Mouse (Mus musculus) thymus, postnatal 36 days (tissue): ENCODE measurements around the gene Dek.

Experiments
- DNase-seq, 2 experiments: peaks; one replicate each; pipeline ENCODE4 v3.0.0; 2022; ENCODE audit warnings: mixed read lengths in 2 of 2

Gene Dek

DNA sequence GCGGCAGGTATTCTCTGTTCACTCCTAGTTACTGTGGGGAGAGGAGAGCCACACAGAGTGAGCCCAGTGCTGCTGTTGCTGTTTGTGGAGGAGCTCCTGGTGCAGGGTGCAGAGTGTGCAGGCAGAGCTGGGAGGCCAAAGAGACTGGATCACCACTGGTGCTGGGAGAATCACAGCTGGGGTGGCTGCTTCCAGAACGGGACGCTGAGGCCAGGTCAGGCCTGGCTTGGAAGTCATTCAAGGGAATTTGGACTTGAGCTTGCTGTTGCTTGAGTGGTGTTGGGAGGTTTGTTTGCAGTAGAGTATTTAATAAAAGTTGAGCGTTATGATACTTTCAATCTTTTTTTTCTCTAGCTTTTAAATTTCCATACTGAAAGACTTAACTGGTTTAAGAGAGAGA lies 58.0 kb downstream of the Dek start:
- no peak for DNase-seq

GRCm38 (mm10) chr13:47044617-47044947 lies 61.4 kb downstream of the Dek start, which contains the start of gene Tpmt:
Gene Tpmt, minus strand, starts transcription at chr13:47044737.
- DNase-seq, result peak in 1 of 2 experiments; percentile 21

DNA sequence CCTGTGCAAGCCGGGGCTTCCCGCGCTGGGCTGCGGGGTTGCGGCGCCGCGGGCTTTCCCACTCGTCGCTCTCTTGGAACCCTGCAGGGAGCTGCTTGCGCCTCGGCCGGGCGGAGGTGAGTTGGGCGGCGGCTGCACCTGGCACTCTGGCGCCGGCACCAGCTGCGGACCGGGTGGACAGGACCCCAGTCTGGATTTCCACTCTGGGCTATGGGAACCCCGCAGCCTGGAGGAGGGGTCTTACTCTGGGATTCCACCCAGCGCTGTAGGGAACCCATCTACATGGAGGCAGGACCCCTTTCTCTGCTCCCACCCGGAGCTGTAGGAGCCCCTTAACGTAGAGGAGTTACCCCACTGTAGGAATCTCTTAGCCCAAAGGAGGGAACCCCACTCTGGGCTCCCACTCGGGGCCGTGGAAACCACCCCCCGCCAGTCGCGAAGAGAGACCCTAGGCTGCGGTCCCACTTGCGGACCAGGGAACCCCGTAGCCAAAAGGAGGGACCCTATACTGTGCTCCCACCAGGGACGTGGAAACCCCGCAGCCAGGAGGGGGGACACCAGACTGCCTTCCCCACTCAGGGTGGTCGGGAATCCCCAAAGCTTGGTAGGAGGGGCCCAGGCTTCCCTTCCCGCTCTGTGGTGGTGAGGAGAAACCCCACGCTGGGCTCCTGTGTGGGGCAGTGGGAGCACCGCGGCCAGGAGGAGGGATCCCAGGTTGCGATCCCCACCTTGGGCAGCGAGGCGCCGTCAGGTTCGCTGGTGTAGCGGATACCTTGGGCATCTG lies 62.0 kb downstream of the Dek start:
- peak; percentile 35 to 63 for DNase-seq

- peak; percentile 98 to 99 for DNase-seq
Measured at GRCm38 (mm10) chr13:47043030-47043680, 62.8 kb downstream of the Dek start, which contains the start of gene Kdm1b. Gene Kdm1b, plus strand, starts transcription at chr13:47043499.

GRCm38 (mm10) chr13:47042024-47042633 lies 63.9 kb downstream of the Dek start:
- no peak for DNase-seq

GRCm38 (mm10) chr13:47040061-47040460 lies 65.9 kb downstream of the Dek start:
- no peak for DNase-seq

- DNase-seq, result no peak
Measured at GRCm38 (mm10) chr13:47037946-47038345, 68.1 kb downstream of the Dek start.
